Mouse (Mus musculus): ENCODE data around the gene Dut. TPM values are rescaled to one million over a fixed set of nuclear protein-coding genes. Genes with fewer than 3 reads are reported as not detected.
A peak's percentile ranks its signal among the peaks of the same experiment; 100 is the strongest.
"Not testable (repeated sequence)": the region's sequence is repeated elsewhere in the genome, so short reads cannot be mapped to it uniquely, and the experiment has no call there.

Dut gene
- polyA plus RNA-seq, 1 experiment = 15.8 TPM

DNA sequence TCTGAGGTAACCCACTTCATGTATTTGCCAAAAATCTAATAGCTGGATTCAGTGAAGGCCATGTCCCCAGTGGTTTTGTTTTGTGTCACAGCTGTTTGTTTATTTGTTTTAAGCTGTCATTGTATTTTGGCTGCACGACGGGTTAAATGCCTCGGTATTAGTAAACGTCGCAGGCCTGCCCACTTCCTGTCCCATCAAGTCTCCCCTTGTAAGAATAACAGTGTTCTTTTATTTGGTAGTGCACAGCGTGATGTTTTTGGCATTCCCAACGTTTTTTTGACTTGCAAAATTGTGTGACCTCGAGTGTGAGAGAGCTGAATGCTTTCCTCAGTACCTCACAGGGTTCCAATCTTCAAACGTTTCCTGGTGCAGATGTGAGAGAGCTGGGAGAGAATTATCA lies 16.8 kb downstream of the Dut start:
- Histone ChIP-seq H3K4me1 (ENCODE audit: control insufficient read depth, insufficient read depth, low read length) (peaks cover 4% of the 10 kb centered on the region; the same call in 1 of the 2 replicates), H3K36me3 (ENCODE audit: control insufficient read depth, insufficient read depth, low read length) (no peaks in the 10 kb centered on the region), H3K27me3 (replicated peaks; ENCODE audit: control insufficient read depth, insufficient read depth, low read length) (no peaks in the 10 kb centered on the region), H3K27ac (ENCODE audit: insufficient read depth, low read depth, low read length) (no peak overlapping the region), H3K4me3 (ENCODE audit: insufficient read depth, low read depth, low read length) (no peak overlapping the region)
- peak; percentile 31 for DNase-seq
- 29% methylated on average over 9 of the region's 9 CpGs for WGBS
- TF ChIP-seq POLR2A (IDR thresholded peaks at IDR 0.05; ENCODE audit: low read depth, low read length) = no peak
- TF ChIP-seq CTCF (conservative IDR thresholded peaks at IDR 0.05; ENCODE audit: insufficient read depth, insufficient read length, low read depth, low read length) = no peak

- DNase-seq = no peak
- 68% methylated on average over 1 of the region's 1 CpGs for WGBS
- no peaks in the 10 kb centered on the region for H3K27me3 ChIP-seq (replicated peaks; ENCODE audit: control insufficient read depth, insufficient read depth, low read length)
- H3K4me3 ChIP-seq (ENCODE audit: insufficient read depth, low read depth, low read length) = no peak overlapping the region
- H3K4me1 ChIP-seq (ENCODE audit: control insufficient read depth, insufficient read depth, low read length) = no peaks in the 10 kb centered on the region
- H3K27ac ChIP-seq (ENCODE audit: insufficient read depth, low read depth, low read length) = no peak overlapping the region
- H3K36me3 ChIP-seq (ENCODE audit: control insufficient read depth, insufficient read depth, low read length) = no peaks in the 10 kb centered on the region
- TF ChIP-seq CTCF (conservative IDR thresholded peaks at IDR 0.05; ENCODE audit: insufficient read depth, insufficient read length, low read depth, low read length) (no peak), POLR2A (IDR thresholded peaks at IDR 0.05; ENCODE audit: low read depth, low read length) (no peak)
Observed at GRCm38 (mm10) chr2:125268876-125269275, 21.9 kb downstream of the Dut start.

- TF ChIP-seq CTCF (conservative IDR thresholded peaks at IDR 0.05; ENCODE audit: insufficient read depth, insufficient read length, low read depth, low read length) = no peak
- TF ChIP-seq POLR2A (IDR thresholded peaks at IDR 0.05; ENCODE audit: low read depth, low read length) = no peak
- Histone ChIP-seq H3K27ac (ENCODE audit: insufficient read depth, low read depth, low read length) (no peak overlapping the region), H3K4me3 (ENCODE audit: insufficient read depth, low read depth, low read length) (no peak overlapping the region), H3K36me3 (ENCODE audit: control insufficient read depth, insufficient read depth, low read length) (no peaks in the 10 kb centered on the region), H3K27me3 (replicated peaks; ENCODE audit: control insufficient read depth, insufficient read depth, low read length) (no peaks in the 10 kb centered on the region), H3K4me1 (ENCODE audit: control insufficient read depth, insufficient read depth, low read length) (no peaks in the 10 kb centered on the region)
- DNase-seq = no peak
- 60% methylated on average over 5 of the region's 5 CpGs for WGBS
Observed at GRCm38 (mm10) chr2:125275617-125276016, 28.6 kb downstream of the Dut start.

GRCm38 (mm10) chr2:125276692-125277091 lies 29.7 kb downstream of the Dut start:
- no peak for DNase-seq
- Histone ChIP-seq H3K4me1 (ENCODE audit: control insufficient read depth, insufficient read depth, low read length) (no peaks in the 10 kb centered on the region), H3K27me3 (replicated peaks; ENCODE audit: control insufficient read depth, insufficient read depth, low read length) (no peaks in the 10 kb centered on the region), H3K27ac (ENCODE audit: insufficient read depth, low read depth, low read length) (no peak overlapping the region), H3K36me3 (ENCODE audit: control insufficient read depth, insufficient read depth, low read length) (no peaks in the 10 kb centered on the region), H3K4me3 (ENCODE audit: insufficient read depth, low read depth, low read length) (no peak overlapping the region)
- TF ChIP-seq POLR2A (IDR thresholded peaks at IDR 0.05; ENCODE audit: low read depth, low read length) (no peak), CTCF (conservative IDR thresholded peaks at IDR 0.05; ENCODE audit: insufficient read depth, insufficient read length, low read depth, low read length) (no peak)
- 86% methylated on average over 5 of the region's 5 CpGs for WGBS

DNA sequence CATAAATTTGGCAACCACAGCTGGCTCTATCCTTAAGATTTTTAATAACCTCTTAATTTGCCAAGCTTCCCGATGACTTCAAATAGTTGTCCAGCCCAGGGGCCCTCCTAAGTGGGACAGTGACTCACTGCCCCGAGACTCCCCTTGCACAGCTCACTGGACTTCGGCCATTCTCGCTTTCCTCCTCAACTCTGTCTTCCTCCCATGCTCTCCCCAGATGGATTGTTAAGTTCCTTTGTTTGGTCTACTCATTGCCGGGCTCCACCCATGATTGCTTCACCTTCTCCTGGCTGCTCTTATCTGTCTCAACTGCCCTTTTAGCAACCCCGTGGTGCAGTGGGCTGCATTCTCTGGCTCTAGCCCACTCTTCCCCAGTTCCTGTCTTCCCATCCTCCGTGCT lies 31.5 kb downstream of the Dut start:
- DNase-seq = no peak
- peaks cover 4% of the 10 kb centered on the region; the same call in 1 of the 2 replicates for H3K4me1 ChIP-seq (ENCODE audit: control insufficient read depth, insufficient read depth, low read length)
- no peaks in the 10 kb centered on the region for H3K36me3 ChIP-seq (ENCODE audit: control insufficient read depth, insufficient read depth, low read length)
- no peaks in the 10 kb centered on the region for H3K27me3 ChIP-seq (replicated peaks; ENCODE audit: control insufficient read depth, insufficient read depth, low read length)
- TF ChIP-seq POLR2A (IDR thresholded peaks at IDR 0.05; ENCODE audit: low read depth, low read length) (no peak), CTCF (conservative IDR thresholded peaks at IDR 0.05; ENCODE audit: insufficient read depth, insufficient read length, low read depth, low read length) (no peak)
- no peak overlapping the region for H3K27ac ChIP-seq (ENCODE audit: insufficient read depth, low read depth, low read length)
- 47% methylated on average over 7 of the region's 7 CpGs for WGBS
- no peak overlapping the region for H3K4me3 ChIP-seq (ENCODE audit: insufficient read depth, low read depth, low read length)

DNA sequence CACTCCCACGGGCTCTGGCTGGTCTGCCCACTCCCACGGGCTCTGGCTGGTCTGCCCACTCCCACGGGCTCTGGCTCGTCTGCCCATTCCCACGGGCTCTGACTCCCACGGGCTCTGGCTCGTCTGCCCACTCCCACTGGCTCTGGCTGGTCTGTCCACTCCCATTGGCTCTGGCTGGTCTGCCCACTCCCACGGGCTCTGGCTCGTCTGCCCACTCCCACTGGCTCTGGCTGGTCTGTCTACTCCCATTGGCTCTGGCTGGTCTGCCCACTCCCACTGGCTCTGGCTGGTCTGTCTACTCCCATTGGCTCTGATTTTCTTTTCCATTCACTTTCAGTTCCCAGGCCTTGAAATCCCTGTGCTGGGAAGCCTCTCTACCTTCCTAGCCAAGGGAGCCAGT lies 33.0 kb downstream of the Dut start:
- H3K4me3 ChIP-seq (ENCODE audit: insufficient read depth, low read depth, low read length); H3K4me1 ChIP-seq (ENCODE audit: control insufficient read depth, insufficient read depth, low read length); H3K27ac ChIP-seq (ENCODE audit: insufficient read depth, low read depth, low read length); H3K36me3 ChIP-seq (ENCODE audit: control insufficient read depth, insufficient read depth, low read length); DNase-seq; H3K27me3 ChIP-seq (replicated peaks; ENCODE audit: control insufficient read depth, insufficient read depth, low read length): not testable (repeated sequence)
- 54% methylated on average over 9 of the region's 9 CpGs for whole genome bisulfite sequencing

- 16% methylated on average over 14 of the region's 14 CpGs for WGBS
Observed at GRCm38 (mm10) chr2:125282334-125283206, 35.6 kb downstream of the Dut start.

More at GRCm38 (mm10) chr2:125282334-125283206, 35.6 kb downstream of the Dut start:
- Histone ChIP-seq H3K27ac (ENCODE audit: insufficient read depth, low read depth, low read length) (no peak overlapping the region), H3K4me3 (ENCODE audit: insufficient read depth, low read depth, low read length) (peak overlapping the region; percentile 19; the same call in 1 of the 2 replicates), H3K36me3 (ENCODE audit: control insufficient read depth, insufficient read depth, low read length) (no peaks in the 10 kb centered on the region), H3K27me3 (replicated peaks; ENCODE audit: control insufficient read depth, insufficient read depth, low read length) (no peaks in the 10 kb centered on the region), H3K4me1 (ENCODE audit: control insufficient read depth, insufficient read depth, low read length) (peaks cover 4% of the 10 kb centered on the region; the same call in 1 of the 2 replicates)
- DNase-seq = no peak
- TF ChIP-seq POLR2A (IDR thresholded peaks at IDR 0.05; ENCODE audit: low read depth, low read length) = no peak
- TF ChIP-seq CTCF (conservative IDR thresholded peaks at IDR 0.05; ENCODE audit: insufficient read depth, insufficient read length, low read depth, low read length) = no peak
